Mouse (Mus musculus) liver, adult (tissue): ENCODE measurements around the gene Trim46.

Experiments
- GATA4 ChIP-seq: IDR thresholded peaks from 2 replicates; pipeline ENCODE4 v1.6.1; 2014; ENCODE audit warnings: mild to moderate bottlenecking, low read length; ENCODE audit not compliant: insufficient replicate concordance

Trim46 gene

GRCm38 (mm10) chr3:89210731-89211130, 35.4 kb downstream of the Trim46 start:
- no peak for TF ChIP-seq GATA4

GRCm38 (mm10) chr3:89210162-89210561, 35.9 kb downstream of the Trim46 start:
- no peak for TF ChIP-seq GATA4

- no peak for TF ChIP-seq GATA4
These were observed 36.4 kb downstream of the Trim46 start for GRCm38 (mm10) chr3:89209731-89210130.

GRCm38 (mm10) chr3:89208736-89209135, 37.4 kb downstream of the Trim46 start:
- TF ChIP-seq GATA4: no peak

GRCm38 (mm10) chr3:89208075-89208657, 37.9 kb downstream of the Trim46 start:
- no peak for TF ChIP-seq GATA4

- no peak for TF ChIP-seq GATA4
These were observed 39.4 kb downstream of the Trim46 start for GRCm38 (mm10) chr3:89206695-89207094.

GRCm38 (mm10) chr3:89206079-89206478, 40.0 kb downstream of the Trim46 start:
- TF ChIP-seq GATA4: no peak

- no peak for TF ChIP-seq GATA4
These were observed 43.0 kb downstream of the Trim46 start for GRCm38 (mm10) chr3:89203142-89203514.

GRCm38 (mm10) chr3:89202253-89203141, 43.6 kb downstream of the Trim46 start, which contains the start of gene Gba:
Gba (plus strand) TSS chr3:89202928.
- TF ChIP-seq GATA4: no peak

GRCm38 (mm10) chr3:89199839-89200238, 46.3 kb downstream of the Trim46 start:
- TF ChIP-seq GATA4: no peak

GRCm38 (mm10) chr3:89195979-89196877, 49.9 kb downstream of the Trim46 start:
- no peak; the same call in 1 of the 2 replicates for TF ChIP-seq GATA4

- no peak for TF ChIP-seq GATA4
These were observed 52.3 kb downstream of the Trim46 start for GRCm38 (mm10) chr3:89193853-89194252.

GRCm38 (mm10) chr3:89193351-89193750, 52.8 kb downstream of the Trim46 start:
- no peak for TF ChIP-seq GATA4

GRCm38 (mm10) chr3:89190436-89190835, 55.7 kb downstream of the Trim46 start:
- TF ChIP-seq GATA4: no peak

- no peak for TF ChIP-seq GATA4
These were observed 57.6 kb downstream of the Trim46 start for GRCm38 (mm10) chr3:89188478-89188875.

- no peak for TF ChIP-seq GATA4
These were observed 58.2 kb downstream of the Trim46 start for GRCm38 (mm10) chr3:89187690-89188477.
